Mouse (Mus musculus) frontal cortex, postnatal 10 days (tissue): ENCODE results near the gene Btn1a1.

ENCODE experiments used
- DNase-seq, 2 experiments: peaks; one replicate each; pipeline ENCODE4 v3.0.0; 2022; ENCODE audit warnings: low spot score in 2 of 2, mixed read lengths in 1 of 2

Gene Btn1a1

GRCm38 (mm10) chr13:23485271-23485670 is 19.6 kb upstream of the Btn1a1 start:
- DNase-seq = no peak

GRCm38 (mm10) chr13:23483153-23483552 is 17.5 kb upstream of the Btn1a1 start:
- DNase-seq = no peak

- no peak for DNase-seq
Observed at GRCm38 (mm10) chr13:23475658-23476057, 10.0 kb upstream of the Btn1a1 start.

- peak in 1 of 2 experiments; percentile 66 for DNase-seq
Observed at GRCm38 (mm10) chr13:23466911-23467310, 1.2 kb upstream of the Btn1a1 start.

GRCm38 (mm10) chr13:23466306-23466705 is 605 bp upstream of the Btn1a1 start:
- DNase-seq = no peak

- no peak for DNase-seq
Observed at GRCm38 (mm10) chr13:23464841-23465366, 797 bp downstream of the Btn1a1 start.

- peak in 1 of 2 experiments; percentile 28 for DNase-seq
Observed at GRCm38 (mm10) chr13:23464224-23464637, 1.5 kb downstream of the Btn1a1 start.

- peak; percentile 54 to 79 for DNase-seq
Observed at GRCm38 (mm10) chr13:23463381-23464223, 2.1 kb downstream of the Btn1a1 start.

- no peak for DNase-seq
Observed at GRCm38 (mm10) chr13:23462669-23463068, 3.0 kb downstream of the Btn1a1 start.

GRCm38 (mm10) chr13:23462063-23462462 is 3.6 kb downstream of the Btn1a1 start:
- no peak for DNase-seq

GRCm38 (mm10) chr13:23459264-23459846 is 6.3 kb downstream of the Btn1a1 start:
- no peak for DNase-seq

GRCm38 (mm10) chr13:23453926-23454325 is 11.8 kb downstream of the Btn1a1 start:
- DNase-seq = no peak

- DNase-seq = peak; percentile 25 to 69
Observed at GRCm38 (mm10) chr13:23453362-23453862, 12.3 kb downstream of the Btn1a1 start.

- peak in 1 of 2 experiments; percentile 84 for DNase-seq
Observed at GRCm38 (mm10) chr13:23450398-23450797, 15.3 kb downstream of the Btn1a1 start.

- peak in 1 of 2 experiments; percentile 47 for DNase-seq
Observed at GRCm38 (mm10) chr13:23449235-23450095, 16.2 kb downstream of the Btn1a1 start.

- DNase-seq = no peak
Observed at GRCm38 (mm10) chr13:23448758-23449157, 16.9 kb downstream of the Btn1a1 start.

GRCm38 (mm10) chr13:23446498-23446952 is 19.2 kb downstream of the Btn1a1 start:
- DNase-seq = peak; percentile 56 to 83

- peak; percentile 75 to 89 for DNase-seq
Observed at GRCm38 (mm10) chr13:23445561-23446320, 20.0 kb downstream of the Btn1a1 start.

GRCm38 (mm10) chr13:23445156-23445555 is 20.5 kb downstream of the Btn1a1 start:
- no peak for DNase-seq

- no peak for DNase-seq
Observed at GRCm38 (mm10) chr13:23444451-23444850, 21.2 kb downstream of the Btn1a1 start.

GRCm38 (mm10) chr13:23439901-23440300 is 25.8 kb downstream of the Btn1a1 start:
- DNase-seq = no peak
